Mouse (Mus musculus) embryonic fibroblast, embryonic 13.5 days (primary cell): Measurements from ENCODE around the gene Babam2.

Source experiments
- CTCF ChIP-seq: IDR thresholded peaks from 2 replicates; pipeline ENCODE4 v1.5.1; 2011; ENCODE audit warnings: mild to moderate bottlenecking, control low read depth, low read length, moderate library complexity, borderline replicate concordance; ENCODE audit not compliant: insufficient read depth
- POLR2A ChIP-seq: IDR thresholded peaks from 2 replicates; pipeline ENCODE4 v1.6.1; 2011; ENCODE audit warnings: low read depth, mild to moderate bottlenecking, control low read depth, low read length, moderate library complexity

GRCm38 (mm10) chr5:31787622-31788021, 90.1 kb downstream of the Babam2 start:
- TF ChIP-seq CTCF: no peak
- TF ChIP-seq POLR2A: no peak
